Mouse (Mus musculus): ENCODE results near the gene Cmss1. TPM values are rescaled to one million over a fixed set of nuclear protein-coding genes. Genes with fewer than 3 reads are reported as not detected.
A peak's percentile ranks its signal among the peaks of the same experiment; 100 is the strongest.

Gene Cmss1
- total RNA-seq, 4 experiments from 2014 or later: 19.5 to 24.8 (median 21.3) TPM

DNA sequence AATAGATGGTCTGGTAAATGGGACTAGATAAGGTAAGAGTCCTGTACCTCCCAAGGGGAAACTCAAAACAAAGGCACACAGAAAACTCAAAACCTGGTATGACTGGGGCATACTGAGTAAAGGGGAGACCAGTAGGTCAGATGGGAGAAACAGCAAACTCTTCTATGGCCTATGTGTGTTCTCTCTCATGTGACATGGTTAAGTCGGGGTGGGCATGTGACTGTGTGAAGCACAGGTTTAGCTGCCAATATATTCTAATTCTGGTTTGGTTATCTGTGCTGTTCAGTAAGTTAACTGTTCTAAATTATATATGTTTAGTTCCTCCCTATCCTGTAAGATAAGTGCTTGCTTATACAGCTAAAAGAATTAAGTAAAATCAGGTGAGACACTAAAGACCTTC, 46.5 kb downstream of the Cmss1 start:
- no peak for DNase-seq (ENCODE audit: low spot score in 2 of 2)

DNA sequence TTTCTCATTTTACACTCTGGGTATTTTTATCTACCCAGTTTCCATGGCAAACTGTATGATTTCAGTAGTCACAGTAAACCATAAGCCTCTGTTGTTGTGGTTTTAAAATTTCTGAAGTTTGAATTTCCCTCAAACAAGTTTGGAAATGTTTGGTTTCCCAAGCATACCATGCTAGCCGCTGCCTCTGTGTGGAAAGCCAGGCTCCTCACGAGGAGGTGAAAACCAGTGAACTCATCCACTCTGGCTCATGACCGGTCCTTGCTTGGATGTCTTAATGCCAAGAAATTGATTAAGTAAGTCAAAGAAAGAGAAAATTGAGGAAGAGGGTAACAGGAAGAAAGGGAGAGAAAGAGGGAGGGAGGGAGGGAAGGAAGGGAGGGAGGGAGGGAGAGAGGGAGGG, 48.4 kb downstream of the Cmss1 start:
- no peak for DNase-seq (ENCODE audit: low spot score in 2 of 2)

DNA sequence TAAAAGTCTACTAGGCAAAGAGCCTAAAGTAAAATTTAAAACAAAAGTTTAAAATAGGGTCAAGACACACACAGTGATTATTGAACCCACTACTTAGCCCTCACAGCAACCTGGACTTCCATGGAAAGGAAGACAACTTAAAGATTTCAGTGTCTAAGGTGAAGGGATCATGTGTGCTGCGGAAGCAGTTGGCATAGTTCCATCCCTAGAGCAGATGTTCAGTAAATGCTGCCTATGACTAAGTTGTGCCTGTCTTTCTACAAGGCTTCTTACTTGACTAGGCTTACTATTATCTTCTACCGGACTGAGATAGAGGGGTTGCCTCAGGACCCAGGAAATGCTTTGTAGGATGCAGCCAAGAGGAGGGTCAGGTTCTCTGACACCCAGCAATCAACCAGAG, 50.4 kb downstream of the Cmss1 start:
- no peak for DNase-seq (ENCODE audit: low spot score in 2 of 2)

DNA sequence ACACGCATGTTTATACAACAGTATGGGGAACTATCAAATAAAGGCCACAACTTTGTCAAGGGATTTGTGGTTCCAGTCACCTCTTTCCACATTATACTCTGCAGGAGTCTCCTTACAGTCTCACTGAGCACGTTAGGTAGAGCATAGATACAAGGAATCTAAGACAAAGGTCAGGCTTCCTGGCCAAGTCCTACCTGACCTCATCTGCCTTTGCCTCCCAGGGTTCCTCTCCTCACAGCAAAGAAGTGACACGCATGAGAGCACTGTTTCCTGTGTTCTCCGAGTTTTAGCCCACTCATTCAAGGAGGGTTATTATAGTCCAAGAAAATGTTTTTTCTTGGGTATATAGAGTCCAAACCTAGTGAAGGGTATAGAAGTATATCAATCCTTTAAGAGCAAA, 51.0 kb downstream of the Cmss1 start:
- no peak for DNase-seq (ENCODE audit: low spot score in 2 of 2)

DNA sequence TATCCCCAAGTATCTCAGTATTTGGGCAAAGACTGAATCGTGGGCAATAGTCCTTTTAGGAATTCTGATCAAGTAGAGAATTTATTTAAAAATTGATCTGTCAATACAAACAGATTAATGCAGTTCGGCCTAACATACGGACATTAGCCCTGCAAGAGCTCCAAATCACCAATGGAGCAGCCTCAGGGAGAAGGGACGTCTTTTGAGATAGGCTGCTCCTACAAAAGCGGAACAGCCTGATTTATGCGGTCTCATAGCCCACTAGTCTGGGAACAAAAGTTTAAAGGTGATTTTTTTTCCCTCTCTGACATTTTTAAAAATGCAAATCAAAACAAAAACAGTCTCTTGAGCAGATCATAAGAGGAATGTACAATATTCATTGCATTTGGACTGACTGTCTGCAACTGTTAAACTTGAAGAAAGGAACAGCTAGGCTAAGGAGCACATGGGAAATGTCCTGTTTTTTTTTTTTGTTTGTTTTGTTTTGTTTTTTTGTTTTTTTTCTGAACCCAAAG, 51.7 kb downstream of the Cmss1 start:
- no peak for DNase-seq (ENCODE audit: low spot score in 2 of 2)

- no peak for DNase-seq (ENCODE audit: low spot score in 2 of 2)
These were observed 53.4 kb downstream of the Cmss1 start for GRCm38 (mm10) chr16:57553235-57553634.

DNA sequence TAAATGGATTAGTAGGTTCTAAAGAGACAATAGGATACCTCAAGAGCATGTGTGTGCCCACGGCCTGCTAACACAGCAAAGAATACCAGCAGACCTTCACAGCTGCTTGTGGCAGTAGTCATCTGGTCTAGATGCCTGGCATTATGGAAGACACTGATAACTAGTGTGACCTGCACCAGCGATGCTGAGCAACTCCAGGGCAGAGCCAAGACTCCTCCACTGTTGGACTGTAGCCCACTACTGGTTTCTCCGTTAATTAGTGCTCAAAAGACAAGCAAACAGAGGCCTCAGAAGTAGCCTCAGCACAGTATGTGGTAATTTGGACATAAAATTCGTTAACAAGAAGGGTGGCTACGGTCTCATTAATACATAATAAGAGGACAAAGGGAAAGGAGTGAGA, 54.0 kb downstream of the Cmss1 start:
- no peak for DNase-seq (ENCODE audit: low spot score in 2 of 2)

GRCm38 (mm10) chr16:57551617-57552016, 55.0 kb downstream of the Cmss1 start:
- DNase-seq (ENCODE audit: low spot score in 2 of 2): no peak

GRCm38 (mm10) chr16:57550817-57551216, 55.8 kb downstream of the Cmss1 start:
- no peak for DNase-seq (ENCODE audit: low spot score in 2 of 2)

- no peak for DNase-seq (ENCODE audit: low spot score in 2 of 2)
These were observed 56.6 kb downstream of the Cmss1 start for GRCm38 (mm10) chr16:57550088-57550487.

DNA sequence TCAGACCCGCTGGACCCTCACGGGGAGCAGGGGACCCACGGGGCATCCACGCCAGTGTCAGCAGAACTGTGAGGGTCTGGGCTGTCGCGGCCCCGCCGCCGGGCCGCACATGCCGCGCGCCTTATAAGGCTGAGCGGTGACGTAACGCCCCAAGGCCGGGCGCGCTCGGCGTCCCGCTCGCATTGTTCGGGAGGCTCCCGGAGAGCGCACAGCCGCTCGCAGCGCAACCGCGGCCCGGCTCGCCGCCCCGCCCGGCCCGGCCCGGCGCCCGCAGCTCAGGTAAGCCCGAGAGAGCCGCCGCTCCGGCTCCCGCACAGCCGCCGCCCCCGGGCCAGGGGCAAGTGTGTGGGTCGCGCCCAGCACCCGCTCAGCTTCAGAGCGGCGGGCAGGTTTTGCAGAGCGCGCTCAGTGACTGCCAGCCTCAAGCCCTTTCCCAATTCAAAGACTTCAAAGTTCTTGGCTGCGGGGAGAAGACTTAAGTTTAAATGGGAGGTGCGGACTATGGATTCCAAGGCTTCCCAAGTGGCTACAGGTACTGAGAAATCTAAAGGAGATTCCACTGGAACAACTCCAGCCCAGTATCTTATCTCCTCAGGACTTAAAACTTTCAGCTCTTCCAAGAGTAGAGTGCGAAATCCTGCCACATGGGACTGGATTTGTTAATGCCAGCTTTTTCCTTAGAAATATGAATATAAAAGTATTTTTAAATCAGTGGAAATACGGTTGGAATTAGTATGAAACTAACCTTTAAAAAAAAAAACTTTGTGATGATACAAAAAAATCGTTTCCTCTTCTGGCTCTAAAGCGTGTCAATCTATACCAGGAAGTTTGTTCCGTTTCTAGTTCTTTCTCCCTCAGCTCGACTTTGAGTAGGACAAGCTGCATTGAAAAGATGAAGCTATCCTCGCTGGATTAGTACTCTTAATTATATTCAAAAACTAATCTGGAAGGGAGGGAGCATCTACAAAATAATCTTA, 57.3 kb downstream of the Cmss1 start:
- peak; percentile 14 to 29 for DNase-seq (ENCODE audit: low spot score in 2 of 2)

DNA sequence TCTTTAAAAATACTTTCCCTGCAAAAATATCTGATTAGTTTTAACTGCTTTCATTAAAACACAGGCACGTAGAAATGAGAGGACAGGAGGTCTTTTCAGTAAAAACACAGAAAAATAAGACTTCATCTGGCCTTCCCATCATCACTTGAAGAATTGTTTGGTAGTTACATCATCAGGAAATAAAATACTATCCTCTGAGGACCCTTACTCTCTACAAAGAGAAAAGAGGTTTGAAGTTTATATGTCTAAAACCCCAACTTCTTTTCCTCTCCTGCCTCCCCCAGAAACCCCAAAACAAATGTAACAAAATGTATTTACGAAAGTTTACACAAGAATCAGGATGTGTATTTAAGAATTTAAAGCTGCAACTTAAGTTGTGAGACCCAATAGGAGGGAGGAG, 58.1 kb downstream of the Cmss1 start:
- no peak for DNase-seq (ENCODE audit: low spot score in 2 of 2)

DNA sequence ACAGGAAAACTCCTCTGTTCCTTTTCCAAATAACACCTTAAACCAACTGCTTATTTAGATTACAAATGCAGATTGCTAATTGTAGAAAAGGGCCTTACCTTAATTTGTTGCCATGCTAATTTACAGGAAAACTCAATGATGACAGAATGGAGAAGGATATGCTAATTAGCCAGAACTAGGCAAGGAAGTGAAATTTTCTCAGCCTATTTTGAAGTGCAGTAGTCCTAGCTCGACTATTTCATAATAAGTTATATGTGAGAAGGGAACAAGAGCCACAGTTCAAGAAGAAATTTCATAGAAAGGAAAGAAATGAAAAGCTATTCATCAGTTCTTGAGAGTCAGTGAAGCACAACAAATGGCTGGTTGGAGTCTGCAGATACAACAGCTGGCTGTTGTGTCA, 60.3 kb downstream of the Cmss1 start:
- no peak for DNase-seq (ENCODE audit: low spot score in 2 of 2)

DNA sequence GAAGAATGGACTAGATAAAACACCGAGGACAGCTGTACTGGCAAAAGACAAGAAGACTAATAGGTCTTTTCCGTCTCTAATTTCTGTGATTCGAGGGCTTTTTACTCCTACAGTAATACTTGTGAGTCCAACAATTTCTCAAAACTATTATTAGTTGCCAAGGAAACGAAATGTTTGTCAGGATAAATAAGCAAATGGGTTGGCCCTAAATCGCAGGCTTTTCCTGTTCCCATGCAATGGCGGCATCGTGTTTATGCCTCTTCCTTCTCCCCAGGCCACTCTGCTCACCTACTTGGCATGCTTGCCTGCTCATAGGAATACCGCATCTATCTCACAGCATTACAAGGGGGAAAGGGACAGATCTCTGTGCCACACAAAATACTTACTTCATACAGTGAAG, 62.2 kb downstream of the Cmss1 start:
- DNase-seq (ENCODE audit: low spot score in 2 of 2): no peak

DNA sequence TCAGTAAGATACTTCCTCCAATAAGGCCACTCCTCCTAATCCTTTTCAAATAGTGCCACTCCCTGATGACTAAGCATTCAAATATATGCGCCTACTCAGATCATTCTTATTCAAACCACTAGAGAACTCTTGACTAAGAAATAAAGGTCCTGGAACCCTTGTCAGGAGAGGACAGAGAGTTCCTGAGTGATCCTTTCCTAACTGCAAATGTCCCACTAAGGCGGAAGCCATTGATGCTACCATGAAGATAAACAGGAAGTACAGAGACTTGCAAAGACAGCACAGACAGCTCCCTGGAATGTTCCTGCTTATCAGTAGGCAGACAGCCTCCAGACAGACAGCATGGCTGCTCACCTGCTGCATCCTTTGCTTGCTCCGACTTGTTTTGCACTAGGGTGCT, 63.4 kb downstream of the Cmss1 start:
- no peak for DNase-seq (ENCODE audit: low spot score in 2 of 2)

- DNase-seq (ENCODE audit: low spot score in 2 of 2): no peak
These were observed 70.2 kb downstream of the Cmss1 start for GRCm38 (mm10) chr16:57536511-57536910.

DNA sequence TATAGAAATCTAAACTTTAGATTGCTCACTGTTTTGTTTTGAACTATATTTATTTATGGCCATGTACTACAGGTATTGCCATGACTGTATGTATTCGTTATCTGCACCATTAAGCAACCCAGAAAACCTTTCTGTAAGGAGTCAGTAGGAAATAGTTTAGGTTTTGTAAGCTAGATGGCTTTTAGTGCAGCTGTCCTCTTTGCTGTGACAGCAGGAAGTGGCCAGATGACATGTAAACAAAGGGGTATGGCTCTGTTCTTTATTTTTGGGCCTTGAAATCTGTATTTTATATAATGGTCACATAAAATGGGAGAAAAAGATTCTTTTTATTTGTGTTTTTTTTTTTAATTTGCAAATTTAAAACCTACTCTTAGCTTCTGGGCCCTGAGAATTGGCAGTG, 71.9 kb downstream of the Cmss1 start:
- DNase-seq (ENCODE audit: low spot score in 2 of 2): no peak

GRCm38 (mm10) chr16:57534365-57534764, 72.3 kb downstream of the Cmss1 start:
- DNase-seq (ENCODE audit: low spot score in 2 of 2): no peak

- no peak for DNase-seq (ENCODE audit: low spot score in 2 of 2)
These were observed 74.6 kb downstream of the Cmss1 start for GRCm38 (mm10) chr16:57532081-57532493.

DNA sequence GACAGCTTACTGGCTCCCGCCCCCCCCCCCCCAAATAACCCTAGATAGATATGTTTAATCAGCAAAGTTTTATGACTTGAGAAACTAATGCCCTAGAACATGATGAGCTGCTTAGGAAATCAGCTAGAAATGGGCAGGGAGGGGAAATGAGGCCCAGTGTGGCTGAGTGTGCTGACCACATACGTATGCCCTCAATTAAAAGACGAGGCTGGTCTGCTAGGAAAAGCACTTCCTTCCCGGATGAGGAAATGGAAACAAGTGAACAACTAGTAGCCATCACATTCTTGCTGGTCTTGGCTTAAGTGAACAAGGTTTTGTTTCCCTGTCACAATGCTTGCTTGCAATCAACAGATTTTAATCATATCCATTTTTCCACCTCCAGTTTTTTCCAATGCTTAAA, 76.1 kb downstream of the Cmss1 start:
- DNase-seq (ENCODE audit: low spot score in 2 of 2): no peak

DNA sequence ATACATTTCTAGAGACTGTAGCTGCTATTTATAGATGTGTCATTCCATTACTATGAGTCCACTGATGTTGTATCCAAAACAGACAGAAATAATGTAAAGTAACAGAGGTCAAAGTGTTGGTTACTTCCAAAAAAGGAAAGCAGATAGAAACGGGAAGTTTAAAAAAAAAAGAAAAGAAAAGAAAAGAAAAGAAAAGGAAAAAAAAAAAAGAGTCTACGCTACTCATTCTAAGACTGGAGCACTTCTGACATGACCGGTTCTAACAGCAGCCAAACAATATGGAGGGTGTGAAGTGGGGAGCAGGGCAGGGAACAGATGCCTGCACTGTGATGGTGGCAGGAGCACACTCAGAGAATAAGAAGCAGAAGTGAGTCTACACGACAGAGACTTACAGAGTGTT, 78.2 kb downstream of the Cmss1 start:
- DNase-seq (ENCODE audit: low spot score in 2 of 2): no peak

DNA sequence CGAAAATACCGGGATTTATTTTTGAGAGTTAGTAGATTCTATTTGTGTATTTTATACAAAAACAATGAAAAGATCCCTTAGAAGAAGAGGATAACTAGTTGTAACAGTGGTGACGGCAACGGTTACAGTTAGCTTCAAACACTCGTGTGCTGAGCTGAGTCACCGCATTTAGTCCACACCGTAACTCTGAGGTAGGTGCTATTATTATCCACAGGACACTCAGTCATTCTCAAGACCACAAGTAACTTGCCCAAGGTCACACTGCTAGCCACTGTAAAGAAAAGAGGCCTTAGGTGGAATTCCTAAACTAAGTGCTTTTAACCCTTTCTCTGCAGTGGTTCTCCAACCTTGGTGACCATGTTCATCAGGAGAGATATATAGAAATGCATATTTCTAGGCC, 79.8 kb downstream of the Cmss1 start:
- no peak for DNase-seq (ENCODE audit: low spot score in 2 of 2)

- no peak for DNase-seq (ENCODE audit: low spot score in 2 of 2)
These were observed 81.2 kb downstream of the Cmss1 start for GRCm38 (mm10) chr16:57525476-57525875.
